Mouse (Mus musculus) adrenal gland, postnatal 25 days (tissue): ENCODE results near the gene Plpp4. TPM values are rescaled to one million over a fixed set of nuclear protein-coding genes. Genes with fewer than 3 reads are reported as not detected.

Experiments used
- DNase-seq: peaks from one replicate; pipeline ENCODE4 v3.0.0; 2021; ENCODE audit warnings: mixed read lengths
- long read RNA-seq: library from polyadenylated mRNA; stranded (forward); transcript quantifications from one replicate; pipeline ENCODE4 v2.0.0, GENCODE M21; 2021
- total RNA-seq: library from RNA; stranded (reverse); gene quantifications from 2 replicates; pipeline ENCODE4 v1.2.3, GENCODE M21; 2021

Plpp4 gene
- total RNA-seq: not detected in 2 replicates
- long read RNA-seq: 0 reads

DNA sequence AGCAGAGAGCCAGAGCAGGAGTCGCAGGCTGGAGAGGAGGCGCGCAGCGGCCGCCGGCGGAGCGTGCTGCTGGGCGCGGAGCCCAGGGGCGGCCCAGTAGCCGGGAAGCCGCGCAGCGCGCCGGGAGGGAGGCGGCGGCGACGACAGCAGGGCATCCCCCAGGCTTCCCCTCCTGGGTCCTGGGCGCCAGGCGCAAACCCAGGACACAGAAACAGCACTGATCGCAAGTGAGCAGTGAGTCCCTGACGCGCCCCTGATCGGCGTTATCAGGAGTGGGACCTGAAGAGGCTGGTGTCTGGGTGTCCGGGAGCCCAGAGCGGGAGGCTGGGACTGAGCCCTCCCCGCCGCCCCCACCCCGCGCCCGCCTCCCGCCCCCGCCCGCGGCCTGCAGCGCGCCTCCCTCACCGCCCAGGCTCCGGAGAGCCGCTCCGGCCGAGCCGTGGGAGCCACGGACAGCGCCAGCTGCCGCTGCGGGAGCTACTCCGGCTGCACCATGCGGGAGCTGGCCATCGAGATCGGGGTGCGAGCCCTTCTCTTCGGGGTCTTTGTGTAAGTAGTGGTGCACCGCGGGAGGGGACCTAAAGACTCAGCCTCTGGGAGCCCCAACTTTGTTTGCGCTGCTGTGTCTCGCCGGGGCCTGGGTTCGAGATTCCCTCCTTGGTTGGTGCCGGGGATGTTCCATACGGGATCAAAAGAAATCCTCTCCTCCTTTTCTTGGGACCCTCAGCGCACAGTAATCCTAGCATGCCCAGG, at the start of gene Plpp4:
TSS of gene Plpp4 (plus strand) at position 411 of the 753 bp plus-strand sequence.
- DNase-seq: peak; percentile 21

- DNase-seq: no peak
Observed at GRCm38 (mm10) chr7:129215926-129216543, 40.8 kb upstream of the Plpp4 start.

DNA sequence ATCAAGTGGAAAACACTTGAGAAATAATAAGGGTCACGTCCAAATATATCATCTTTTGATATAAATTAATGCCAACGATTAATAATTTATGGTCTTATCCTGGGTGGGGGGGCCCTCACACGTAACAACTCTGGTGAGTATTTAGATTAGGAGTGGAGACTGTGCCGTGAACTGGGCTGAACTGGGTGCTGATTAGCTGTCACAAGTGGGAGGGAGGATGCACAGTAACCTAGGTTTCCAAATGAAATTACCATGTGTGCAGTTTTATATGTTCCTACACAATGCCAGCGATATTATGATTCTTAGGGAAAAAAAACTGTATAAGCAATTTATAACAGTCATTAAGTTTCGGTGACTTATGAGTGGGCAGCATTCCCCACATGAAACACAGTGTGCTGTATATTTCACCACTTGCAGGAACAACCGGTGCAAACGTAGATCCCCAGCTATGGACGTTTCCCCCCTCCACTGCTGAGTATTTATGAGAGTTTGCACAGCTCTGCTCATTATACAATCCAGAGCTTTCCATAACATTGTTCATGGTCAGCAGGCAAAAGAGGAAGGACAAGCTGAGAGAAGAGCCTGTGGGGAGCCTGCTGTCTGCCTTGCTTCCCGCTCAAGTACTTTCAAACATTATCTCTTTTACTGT, 40.2 kb upstream of the Plpp4 start:
- DNase-seq: no peak

GRCm38 (mm10) chr7:129220948-129221347, 35.9 kb upstream of the Plpp4 start:
- no peak for DNase-seq

DNA sequence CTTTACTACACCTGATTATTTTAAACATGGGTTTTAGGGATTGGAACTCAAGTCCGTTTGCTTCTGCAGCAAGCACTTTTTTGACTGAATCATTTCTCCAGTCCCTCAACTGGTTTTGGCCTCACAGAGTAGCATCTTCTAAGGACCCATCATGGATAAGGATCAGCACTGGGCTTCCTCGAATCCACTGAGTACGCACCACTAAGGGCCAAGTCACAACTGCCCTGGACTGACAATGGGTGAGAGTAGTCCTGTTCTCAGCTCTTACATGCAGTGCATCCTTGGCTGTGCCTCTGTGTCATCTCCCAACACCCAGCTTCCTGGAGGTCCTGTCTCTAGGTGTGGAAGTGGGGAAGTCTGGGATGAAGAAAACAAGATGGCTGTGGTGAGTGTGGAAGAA, 35.2 kb upstream of the Plpp4 start:
- no peak for DNase-seq

- peak; percentile 13 for DNase-seq
Observed at GRCm38 (mm10) chr7:129235410-129235809, 21.4 kb upstream of the Plpp4 start.

GRCm38 (mm10) chr7:129235995-129236394, 20.8 kb upstream of the Plpp4 start:
- no peak for DNase-seq

DNA sequence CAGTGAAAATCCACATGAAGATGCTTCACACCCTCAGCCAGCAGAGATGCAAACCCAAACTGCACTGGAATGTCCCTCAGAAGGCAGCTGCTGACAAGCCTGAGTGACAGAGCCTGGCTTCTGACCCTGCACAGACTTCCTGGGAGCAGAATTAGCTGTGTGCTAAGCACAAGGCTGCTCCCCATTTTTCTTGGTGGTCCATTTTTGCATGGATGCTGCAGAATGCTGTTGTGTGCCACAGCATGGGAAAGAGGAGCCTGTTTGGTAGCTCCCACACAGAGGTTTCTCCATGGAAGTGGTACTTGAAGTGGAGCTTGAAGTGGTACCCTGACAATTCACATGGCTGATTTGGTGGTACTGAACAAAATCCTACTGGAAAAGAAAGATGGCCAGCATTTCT, 5.8 kb upstream of the Plpp4 start:
- DNase-seq: no peak

- DNase-seq: no peak
Observed at GRCm38 (mm10) chr7:129253406-129253805, 3.4 kb upstream of the Plpp4 start.

DNA sequence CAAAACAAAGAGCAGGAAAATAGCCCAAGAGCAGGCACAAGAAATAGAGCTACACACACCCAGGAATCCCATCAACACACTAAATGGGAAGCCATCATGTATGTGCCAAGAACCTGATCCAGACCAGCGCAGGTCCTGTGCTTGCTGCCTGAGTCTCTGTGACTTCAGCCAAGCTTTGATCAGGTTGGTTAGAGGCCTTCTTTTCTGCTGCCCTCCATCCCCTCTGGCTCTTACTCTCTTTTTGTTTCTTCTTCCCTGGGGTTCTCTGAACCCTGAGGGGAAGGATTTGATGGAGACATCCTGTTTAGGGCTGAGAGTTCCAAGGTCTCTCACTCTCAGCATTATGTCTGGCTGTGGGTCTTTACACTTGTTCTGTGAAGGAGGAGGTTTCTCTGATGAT, 2.7 kb upstream of the Plpp4 start:
- no peak for DNase-seq

DNA sequence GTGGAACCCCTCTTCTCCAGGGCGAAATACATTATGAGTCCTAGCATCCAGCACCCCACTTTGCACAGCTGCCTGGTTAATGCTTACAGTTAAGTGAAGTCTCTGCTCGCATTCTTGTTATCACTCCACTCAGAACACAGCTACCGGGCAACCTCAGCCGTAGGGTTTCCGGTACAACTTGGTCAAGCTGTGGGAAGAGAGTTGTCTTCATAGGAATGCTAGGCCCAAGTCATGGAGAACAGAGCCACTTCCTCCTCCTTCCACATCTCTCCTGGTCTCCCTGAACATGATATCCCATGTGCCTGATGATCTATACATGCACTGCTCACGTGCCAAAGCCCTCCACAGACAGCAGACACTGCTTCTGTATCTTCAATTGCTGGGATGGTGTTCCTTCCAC, 1.4 kb upstream of the Plpp4 start:
- no peak for DNase-seq

- no peak for DNase-seq
Observed at GRCm38 (mm10) chr7:129257374-129258018, 665 bp downstream of the Plpp4 start.

GRCm38 (mm10) chr7:129258331-129258730, 1.5 kb downstream of the Plpp4 start:
- DNase-seq: no peak

DNA sequence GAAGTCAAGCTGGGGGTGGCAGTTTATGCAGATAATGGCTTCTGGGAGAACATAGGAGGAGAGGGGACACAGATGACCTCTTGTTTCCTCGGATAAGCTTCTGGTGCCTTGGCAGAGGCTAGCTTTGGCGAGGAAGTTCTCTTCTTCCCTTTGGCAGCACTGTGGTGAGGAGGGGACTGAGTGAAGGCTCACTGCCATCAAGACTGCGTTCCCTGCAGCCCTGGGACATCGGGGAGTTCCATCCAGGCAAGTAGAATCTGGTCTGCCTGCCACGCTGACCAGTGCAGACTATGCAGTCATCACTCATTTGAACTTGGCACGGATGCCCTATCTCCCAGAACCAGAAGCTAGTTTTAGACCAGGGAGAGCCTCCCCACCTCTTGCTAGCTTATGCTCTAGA, 2.4 kb downstream of the Plpp4 start:
- DNase-seq: no peak

- DNase-seq: no peak
Observed at GRCm38 (mm10) chr7:129273867-129274266, 17.0 kb downstream of the Plpp4 start.

DNA sequence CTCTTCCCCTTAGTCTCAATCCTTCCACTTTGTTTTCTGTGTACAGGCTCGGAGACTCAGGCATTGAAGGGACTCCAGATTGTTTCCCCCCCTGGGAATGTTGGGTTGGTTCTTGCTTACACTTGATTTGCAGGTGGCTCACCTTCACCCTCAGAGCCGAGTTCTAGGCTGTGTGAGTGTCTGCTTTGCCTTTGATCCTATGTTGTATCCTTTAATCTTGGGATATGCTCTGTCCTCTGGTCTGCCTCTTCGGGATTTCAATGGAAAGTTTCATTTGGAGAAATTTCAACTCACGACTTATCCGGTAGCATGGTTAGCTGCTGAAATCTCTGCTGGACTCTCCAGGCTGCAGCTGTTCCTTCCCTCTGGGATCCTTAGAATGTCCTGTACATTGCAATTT, 17.9 kb downstream of the Plpp4 start:
- no peak for DNase-seq

GRCm38 (mm10) chr7:129277751-129278150, 20.9 kb downstream of the Plpp4 start:
- DNase-seq: no peak

DNA sequence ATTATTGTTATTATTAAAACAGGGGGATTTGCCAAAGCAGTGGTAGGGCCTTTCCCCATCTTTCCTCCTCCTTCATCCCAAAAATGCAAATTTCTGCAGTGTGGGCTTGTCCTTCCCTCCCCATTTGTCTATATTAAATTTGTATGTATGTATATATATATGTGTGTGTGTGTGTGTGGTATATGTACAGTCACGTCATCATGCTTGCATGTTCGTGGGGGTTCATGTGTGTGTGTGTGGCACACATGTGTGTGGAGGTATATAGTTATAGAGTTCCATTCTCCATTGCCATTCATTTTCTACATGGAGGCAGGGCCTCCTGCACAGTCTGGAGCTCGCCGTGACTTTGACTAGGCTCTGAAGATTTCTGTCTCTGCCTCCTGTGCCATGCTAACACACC, 22.0 kb downstream of the Plpp4 start:
- no peak for DNase-seq

DNA sequence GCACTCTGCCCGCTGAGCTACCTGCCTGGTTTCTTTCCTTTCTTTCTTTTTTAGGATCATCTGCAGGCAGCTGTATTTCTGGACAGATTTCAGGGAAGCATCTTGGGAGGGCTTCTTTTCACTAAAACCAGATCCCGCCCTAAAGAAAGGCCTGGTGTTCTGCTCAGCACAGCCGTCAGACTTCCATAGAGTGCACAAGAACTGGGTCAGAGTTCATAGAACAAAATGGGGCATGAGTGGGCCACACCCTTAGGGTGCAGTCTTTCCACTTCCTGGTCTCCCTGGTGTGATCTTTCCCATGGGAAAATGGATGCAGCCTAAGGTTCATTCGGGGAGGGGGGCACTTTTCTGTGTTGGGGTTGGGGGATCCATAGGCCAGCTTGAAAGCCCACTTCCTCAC, 22.4 kb downstream of the Plpp4 start:
- DNase-seq: no peak

- no peak for DNase-seq
Observed at GRCm38 (mm10) chr7:129281966-129282365, 25.1 kb downstream of the Plpp4 start.

DNA sequence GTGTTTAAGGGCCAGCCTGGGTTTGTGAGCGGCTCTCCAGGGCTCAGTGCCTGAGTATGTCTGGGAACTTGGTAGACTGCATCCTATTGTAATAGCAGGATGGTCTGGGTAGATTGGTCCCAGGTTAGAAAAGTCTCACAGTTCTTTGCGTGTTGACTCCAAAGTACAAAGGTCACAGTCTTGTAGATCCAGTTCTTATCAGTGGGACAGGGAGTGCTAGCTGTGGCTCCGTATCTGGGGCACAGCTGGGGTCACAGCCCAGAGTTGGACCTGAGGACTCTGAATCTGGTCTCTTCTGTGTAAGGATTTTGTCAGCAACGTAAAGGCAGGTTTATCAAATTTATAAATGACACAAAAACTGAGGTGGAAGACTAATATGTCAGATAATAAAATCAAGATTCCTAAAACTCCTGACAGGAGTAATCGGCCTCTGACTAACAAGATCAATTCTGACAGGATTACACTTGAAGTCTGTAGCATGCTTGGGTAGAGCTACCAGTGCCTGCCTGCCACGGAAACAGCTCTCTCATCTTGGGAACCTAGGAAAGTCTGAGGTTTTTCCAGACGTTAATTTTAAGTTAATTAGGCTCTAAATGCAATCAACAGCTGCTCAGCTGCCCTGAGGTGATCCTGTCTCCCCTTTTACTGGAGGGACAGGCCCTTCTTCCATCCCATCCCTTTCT, 28.5 kb downstream of the Plpp4 start:
- DNase-seq: no peak

DNA sequence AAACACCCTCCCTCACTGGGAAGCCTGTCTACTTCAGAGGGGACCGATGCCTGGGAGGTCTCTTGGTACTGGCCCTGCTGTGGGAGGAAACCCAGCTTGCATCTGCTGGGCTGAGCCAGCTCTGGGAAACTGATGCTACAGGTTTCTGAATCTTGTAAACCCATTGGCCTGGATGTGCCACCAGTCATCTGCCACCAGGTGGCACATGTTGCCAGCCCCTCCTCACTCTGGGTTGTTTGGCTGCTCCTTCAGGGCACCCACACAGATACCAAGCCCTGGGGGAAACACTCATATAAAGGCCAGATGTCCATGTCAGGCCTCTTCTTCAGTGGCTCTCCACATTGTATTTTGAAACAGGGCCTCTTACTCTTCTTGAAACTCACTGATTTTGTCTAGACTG, 36.4 kb downstream of the Plpp4 start:
- no peak for DNase-seq
